Mouse (Mus musculus) hindbrain, embryonic 16.5 days (tissue): ENCODE results near the gene Rem1. TPM values are rescaled to one million over a fixed set of nuclear protein-coding genes. Genes with fewer than 3 reads are reported as not detected.

Experiments
- ATAC-seq: fragments of 200-750 bp; cut with Nextera tagmentation; 2 replicates; pipeline ENCODE4 v1.8.0; 2017; ENCODE audit warnings: moderate TSS enrichment, moderate library complexity
- H3K27ac ChIP-seq: fragments of 300-500 bp; sonication (generic); 2 replicates; pipeline ENCODE4 v1.5.1; 2014; ENCODE audit warnings: low read depth, mild to moderate bottlenecking, control low read depth, low read length, moderate library complexity
- H3K27me3 ChIP-seq: fragments of 300-500 bp; sonication (generic); replicated peaks from 2 replicates; pipeline ENCODE4 v1.6.1; 2014; ENCODE audit warnings: low read length; ENCODE audit not compliant: control insufficient read depth, insufficient read depth
- H3K36me3 ChIP-seq: fragments of 300-500 bp; sonication (generic); 2 replicates; pipeline ENCODE4 v1.6.1; 2014; ENCODE audit warnings: mild to moderate bottlenecking, low read length, moderate library complexity, mixed read lengths; ENCODE audit not compliant: control insufficient read depth, insufficient read depth
- H3K4me1 ChIP-seq: fragments of 300-500 bp; sonication (generic); 2 replicates; pipeline ENCODE4 v1.6.1; 2014; ENCODE audit warnings: low read depth, low read length; ENCODE audit not compliant: control insufficient read depth, insufficient read depth
- H3K4me2 ChIP-seq: fragments of 300-500 bp; sonication (generic); 2 replicates; pipeline ENCODE4 v1.6.1; 2014; ENCODE audit warnings: mild to moderate bottlenecking, low read length, control low read depth, moderate library complexity
- H3K4me3 ChIP-seq: fragments of 300-500 bp; sonication (generic); 2 replicates; pipeline ENCODE4 v1.5.1; 2014; ENCODE audit warnings: mild to moderate bottlenecking, low read length, control low read depth, moderate library complexity
- H3K9ac ChIP-seq: fragments of 300-500 bp; sonication (generic); 2 replicates; pipeline ENCODE4 v1.6.1; 2014; ENCODE audit warnings: low read depth, mild to moderate bottlenecking, control low read depth, low read length, moderate library complexity
- H3K9me3 ChIP-seq: fragments of 300-500 bp; sonication (generic); 2 replicates; pipeline ENCODE4 v1.6.1; 2014; ENCODE audit warnings: mild to moderate bottlenecking, low read length, moderate library complexity; ENCODE audit not compliant: control insufficient read depth
- WGBS: fragments of 180-500 bp; shearing (Covaris S2); extraction: QIAGEN DNeasy Blood & Tissue Kit; methylation state at CpG from one replicate; pipeline ENCODE4 v1.1.7; 2014; 5-methylcytosine and 5-hydroxymethylcytosine counted together
- polyA plus RNA-seq: library from polyadenylated mRNA; unstranded; fragments of >200 nt; fragmentation: Nextera tagmentation; extraction: Ambion mirVana; gene quantifications from 2 replicates; pipeline ENCODE4 v1.2.1, GENCODE M21; 2015

Rem1 gene
- polyA plus RNA-seq, 1 experiment from 2014 or later: 0.80 TPM

GRCm38 (mm10) chr2:152622953-152623352, 3.8 kb upstream of the Rem1 start, which contains the start of gene Defb25:
Gene Defb25, minus strand, starts transcription at chr2:152623053.
- Histone ChIP-seq H3K4me2 (no peak within 1 kb of the TSS), H3K4me3 (no peak within 1 kb of the TSS), H3K9ac (no peak within 1 kb of the TSS), H3K4me1 (peaks cover 12% of the 10 kb centered on the region), H3K27ac (no peak within 1 kb of the TSS), H3K27me3 (peaks cover 8% of the 10 kb centered on the region), H3K36me3 (no peaks in the 10 kb centered on the region), H3K9me3 (no peaks in the 10 kb centered on the region)
- ATAC-seq: no peak
- WGBS: 82% methylated on average over 7 of the region's 7 CpGs

GRCm38 (mm10) chr2:152624566-152624965, 2.2 kb upstream of the Rem1 start:
- Histone ChIP-seq H3K9ac (no peak overlapping the region), H3K4me3 (no peak overlapping the region), H3K4me1 (peaks cover 12% of the 10 kb centered on the region), H3K36me3 (no peaks in the 10 kb centered on the region), H3K27ac (no peak overlapping the region), H3K9me3 (no peaks in the 10 kb centered on the region), H3K4me2 (no peak overlapping the region), H3K27me3 (peaks cover 18% of the 10 kb centered on the region)
- no peak for ATAC-seq
- WGBS: 91% methylated on average over 2 of the region's 2 CpGs

- Histone ChIP-seq H3K9ac (no peak overlapping the region), H3K27ac (no peak overlapping the region), H3K36me3 (no peaks in the 10 kb centered on the region), H3K9me3 (no peaks in the 10 kb centered on the region), H3K4me2 (no peak overlapping the region), H3K4me1 (peaks cover 12% of the 10 kb centered on the region), H3K27me3 (peaks cover 19% of the 10 kb centered on the region), H3K4me3 (no peak overlapping the region)
- peak; percentile 58; the same call in 1 of the 2 replicates for ATAC-seq
- WGBS: 0% methylated on average over 1 of the region's 1 CpGs
These were observed 1.5 kb upstream of the Rem1 start for GRCm38 (mm10) chr2:152625256-152625655.

GRCm38 (mm10) chr2:152628066-152628465, 1.3 kb downstream of the Rem1 start:
- no peaks in the 10 kb centered on the region for H3K9me3 ChIP-seq
- no peak overlapping the region for H3K27ac ChIP-seq
- WGBS: 44% methylated on average over 17 of the region's 17 CpGs
- H3K4me2 ChIP-seq: no peak overlapping the region
- no peaks in the 10 kb centered on the region for H3K36me3 ChIP-seq
- H3K9ac ChIP-seq: no peak overlapping the region
- no peak overlapping the region for H3K4me3 ChIP-seq
- H3K4me1 ChIP-seq: peaks cover 12% of the 10 kb centered on the region
- H3K27me3 ChIP-seq: peaks cover 19% of the 10 kb centered on the region
- no peak for ATAC-seq

GRCm38 (mm10) chr2:152629239-152629638, 2.5 kb downstream of the Rem1 start:
- no peak for ATAC-seq
- H3K4me3 ChIP-seq: no peak overlapping the region
- no peak overlapping the region for H3K27ac ChIP-seq
- no peak overlapping the region for H3K4me2 ChIP-seq
- H3K4me1 ChIP-seq: peaks cover 12% of the 10 kb centered on the region
- no peaks in the 10 kb centered on the region for H3K9me3 ChIP-seq
- no peaks in the 10 kb centered on the region for H3K36me3 ChIP-seq
- H3K9ac ChIP-seq: no peak overlapping the region
- H3K27me3 ChIP-seq: peaks cover 19% of the 10 kb centered on the region
- 57% methylated on average over 3 of the region's 3 CpGs for WGBS

GRCm38 (mm10) chr2:152629904-152630303, 3.2 kb downstream of the Rem1 start:
- Histone ChIP-seq H3K27ac (no peak overlapping the region), H3K9ac (no peak overlapping the region), H3K27me3 (peaks cover 19% of the 10 kb centered on the region), H3K4me3 (no peak overlapping the region), H3K9me3 (no peaks in the 10 kb centered on the region), H3K36me3 (no peaks in the 10 kb centered on the region), H3K4me1 (peaks cover 12% of the 10 kb centered on the region), H3K4me2 (no peak overlapping the region)
- WGBS: 89% methylated on average over 6 of the region's 6 CpGs
- no peak for ATAC-seq

GRCm38 (mm10) chr2:152633334-152633733, 6.6 kb downstream of the Rem1 start:
- no peaks in the 10 kb centered on the region for H3K36me3 ChIP-seq
- 62% methylated on average over 17 of the region's 17 CpGs for WGBS
- H3K9ac ChIP-seq: peak overlapping the region; percentile 47
- no peak overlapping the region for H3K27ac ChIP-seq
- H3K27me3 ChIP-seq: peaks cover 6% of the 10 kb centered on the region; the same call in 1 of the 2 replicates
- no peak overlapping the region for H3K4me3 ChIP-seq
- ATAC-seq: no peak
- peak overlapping the region; percentile 33 for H3K4me2 ChIP-seq
- H3K9me3 ChIP-seq: no peaks in the 10 kb centered on the region
- no peaks in the 10 kb centered on the region for H3K4me1 ChIP-seq

GRCm38 (mm10) chr2:152634311-152634710, 7.6 kb downstream of the Rem1 start:
- Histone ChIP-seq H3K27ac (no peak overlapping the region), H3K36me3 (no peaks in the 10 kb centered on the region), H3K4me3 (no peak overlapping the region), H3K27me3 (0 out of 2 replicates have a peak, but pooled peaks cover 2% of the 10 kb centered on the region), H3K4me1 (no peaks in the 10 kb centered on the region), H3K9ac (no peak overlapping the region), H3K9me3 (no peaks in the 10 kb centered on the region), H3K4me2 (no peak overlapping the region)
- 78% methylated on average over 29 of the region's 29 CpGs for WGBS
- no peak for ATAC-seq

- Histone ChIP-seq H3K27me3 (no peaks in the 10 kb centered on the region), H3K9ac (no peak overlapping the region), H3K27ac (no peak overlapping the region), H3K9me3 (no peaks in the 10 kb centered on the region), H3K4me3 (no peak overlapping the region), H3K4me1 (peaks cover 5% of the 10 kb centered on the region; the same call in 1 of the 2 replicates), H3K4me2 (no peak overlapping the region), H3K36me3 (no peaks in the 10 kb centered on the region)
- WGBS: 68% methylated on average over 23 of the region's 23 CpGs
- ATAC-seq: no peak
These were observed 9.7 kb downstream of the Rem1 start for GRCm38 (mm10) chr2:152636246-152637005.
